Mouse (Mus musculus) frontal cortex, adult 2 months (tissue): Measurements from ENCODE around the gene Socs2. TPM values are rescaled to one million over a fixed set of nuclear protein-coding genes. Genes with fewer than 3 reads are reported as not detected.
"Not testable (repeated sequence)": the region's sequence is repeated elsewhere in the genome, so short reads cannot be mapped to it uniquely, and the experiment has no call there.

Source experiments
- DNase-seq, 2 experiments: peaks; one replicate each; pipeline ENCODE4 v3.0.0; 2022; ENCODE audit warnings: low spot score in 1 of 2; ENCODE audit errors: extremely low spot score in 1 of 2
- polyA plus RNA-seq: library from polyadenylated mRNA; depleted of rRNA; stranded (reverse); fragments of >200 nt; gene quantifications from 2 replicates; pipeline ENCODE4 v1.2.3, GENCODE M21; 2012

The Socs2 gene
- polyA plus RNA-seq, 1 experiment: 21.2 TPM

DNA sequence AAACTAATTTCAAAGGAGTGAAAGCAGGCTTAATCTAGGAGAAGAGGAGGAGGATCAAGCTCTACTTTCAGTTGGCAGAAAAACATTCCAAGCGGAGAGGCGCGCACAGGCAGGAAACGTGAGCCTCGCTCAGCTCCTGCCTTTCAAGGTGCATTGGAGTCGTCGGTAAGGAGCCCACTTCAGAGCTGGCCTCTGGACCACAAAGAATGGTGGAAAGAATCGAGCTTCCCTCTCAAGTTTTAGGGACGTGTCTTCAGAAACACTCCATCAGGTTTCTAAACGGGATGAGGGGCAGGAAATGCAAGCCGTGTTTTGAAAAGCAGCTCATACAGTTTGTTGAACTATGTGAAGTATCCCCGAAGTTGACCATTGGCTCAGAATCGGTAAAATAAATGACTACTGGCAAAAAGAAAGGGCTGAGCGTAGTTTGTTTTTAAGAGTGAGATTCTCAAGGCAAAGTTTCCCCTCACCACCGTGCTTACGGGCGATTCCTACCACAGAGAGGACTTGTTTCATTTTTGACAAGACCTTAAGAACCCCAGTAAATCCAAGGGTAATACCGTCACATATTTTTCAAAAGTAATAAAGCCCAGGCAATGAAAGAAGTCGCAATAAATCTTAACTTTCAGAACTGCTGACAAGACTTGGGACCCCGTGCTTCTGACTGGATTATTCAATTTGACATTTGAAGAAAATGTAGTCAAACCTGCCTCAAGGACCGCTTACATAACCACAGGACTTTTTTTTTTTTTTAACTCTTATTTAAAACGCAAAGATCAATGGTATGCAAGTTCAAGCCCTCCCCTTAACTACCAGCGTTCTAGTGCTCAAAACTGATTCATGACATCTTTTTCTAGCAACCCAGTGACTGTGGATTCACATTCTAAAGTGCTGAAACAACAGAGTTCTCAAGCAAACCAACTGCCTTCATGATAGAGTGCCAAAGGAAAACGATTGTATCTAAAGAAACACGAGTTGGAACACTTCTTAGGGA, 21.9 kb downstream of the Socs2 start:
- DNase-seq: no peak

DNA sequence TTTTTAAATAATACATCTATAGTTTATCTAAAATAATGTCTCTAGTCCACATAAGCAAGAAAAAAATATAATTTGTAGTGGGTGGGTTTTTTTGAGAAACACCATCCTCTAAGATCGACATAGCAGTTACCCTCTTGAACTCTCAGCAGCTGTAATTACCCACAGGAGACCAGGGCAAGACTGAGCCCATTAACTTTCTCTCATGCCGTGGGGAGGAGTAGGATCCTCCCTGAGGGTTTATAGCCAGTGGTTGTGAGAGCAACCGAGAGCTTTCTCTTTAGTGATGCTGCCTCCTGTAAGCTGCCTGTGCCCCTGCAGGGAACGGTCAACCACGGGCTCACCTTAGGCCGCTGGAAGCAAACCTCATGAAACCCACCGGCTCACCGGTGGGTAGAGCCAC, 24.9 kb downstream of the Socs2 start:
- no peak for DNase-seq

DNA sequence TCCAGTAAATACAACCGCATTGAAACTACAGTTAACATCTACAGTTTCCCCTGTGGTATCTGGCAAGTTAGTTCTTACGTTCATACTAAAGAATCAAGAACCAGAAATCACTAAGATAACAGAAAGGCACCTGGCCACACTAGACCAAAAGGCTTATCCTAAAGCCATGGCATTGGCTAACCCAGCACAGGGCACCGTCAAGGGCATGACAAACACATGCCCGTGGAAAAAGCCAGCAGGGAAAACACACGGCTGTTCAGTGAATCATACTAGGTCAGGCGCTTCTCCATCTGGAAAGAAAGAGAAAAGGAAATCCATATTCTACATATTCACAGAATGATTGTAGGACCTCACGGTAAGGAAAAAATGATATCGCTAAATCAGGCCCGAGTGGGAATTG, 26.1 kb downstream of the Socs2 start:
- DNase-seq: no peak

DNA sequence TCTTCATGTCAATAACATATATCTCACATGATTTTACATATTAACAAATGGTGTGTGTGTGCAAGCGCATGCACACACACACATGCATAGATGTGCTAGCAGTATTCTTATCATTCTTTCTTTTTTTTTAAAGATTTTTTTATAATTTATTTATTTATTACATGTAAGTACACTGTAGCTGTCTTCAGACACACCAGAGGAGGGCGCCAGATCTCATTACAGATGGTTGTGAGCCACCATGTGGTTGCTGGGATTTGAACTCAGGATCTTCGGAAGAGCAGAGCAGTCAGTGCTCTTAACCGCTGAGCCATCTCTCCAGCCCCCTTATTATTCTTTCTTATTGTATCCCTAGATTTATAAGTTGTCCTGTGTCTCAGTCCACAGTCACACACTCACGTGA, 27.2 kb downstream of the Socs2 start:
- not testable (repeated sequence) for DNase-seq

DNA sequence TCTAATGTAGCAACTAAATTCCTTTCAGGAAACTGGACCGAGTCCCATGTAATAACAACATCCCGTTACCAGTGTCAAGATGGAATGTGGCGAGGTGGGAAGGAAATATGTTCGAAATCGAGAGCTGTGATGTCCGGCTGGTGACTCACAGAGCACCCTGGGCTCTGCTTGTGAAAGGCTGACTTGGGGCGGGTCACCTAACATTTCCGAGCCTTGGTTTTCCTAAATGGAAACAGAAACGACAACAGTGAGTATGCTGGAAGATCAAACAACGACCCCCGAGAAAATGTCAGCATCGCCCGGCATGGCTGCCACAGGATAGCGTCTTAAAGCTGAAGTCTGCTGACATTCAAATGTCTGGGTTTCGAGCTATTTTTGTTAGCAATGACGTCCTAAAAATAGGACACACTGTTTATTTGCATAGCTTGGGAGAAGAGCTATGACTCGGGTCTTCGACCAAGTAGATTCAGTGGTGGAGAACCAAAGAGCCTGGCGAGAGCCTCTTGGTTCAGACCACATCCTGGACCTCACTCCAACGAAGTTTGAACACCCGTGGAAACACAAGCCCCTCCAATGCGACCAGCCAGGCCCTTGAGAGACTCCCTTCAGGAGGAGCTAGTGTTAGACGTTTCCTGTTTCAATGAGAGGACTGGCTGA, 28.0 kb downstream of the Socs2 start:
- DNase-seq: no peak

DNA sequence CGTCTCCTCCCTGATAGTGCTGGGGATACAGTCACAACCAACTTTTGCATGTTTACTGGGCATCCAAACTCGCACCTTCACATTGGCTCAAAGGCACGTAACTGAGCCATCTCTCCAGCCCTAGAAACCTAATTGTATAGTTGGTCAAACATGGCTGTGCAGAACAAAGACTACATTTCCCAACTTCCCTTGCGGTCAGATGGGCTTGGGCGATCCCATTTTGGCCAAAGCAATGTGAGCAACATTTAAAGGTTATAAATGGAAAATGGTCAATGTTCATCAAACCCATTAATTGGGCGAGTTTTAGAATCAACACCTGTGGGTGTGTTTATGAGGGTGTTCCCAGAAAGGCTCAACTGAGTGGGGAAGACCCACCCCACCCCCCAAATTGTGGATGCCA, 30.5 kb downstream of the Socs2 start:
- no peak for DNase-seq

DNA sequence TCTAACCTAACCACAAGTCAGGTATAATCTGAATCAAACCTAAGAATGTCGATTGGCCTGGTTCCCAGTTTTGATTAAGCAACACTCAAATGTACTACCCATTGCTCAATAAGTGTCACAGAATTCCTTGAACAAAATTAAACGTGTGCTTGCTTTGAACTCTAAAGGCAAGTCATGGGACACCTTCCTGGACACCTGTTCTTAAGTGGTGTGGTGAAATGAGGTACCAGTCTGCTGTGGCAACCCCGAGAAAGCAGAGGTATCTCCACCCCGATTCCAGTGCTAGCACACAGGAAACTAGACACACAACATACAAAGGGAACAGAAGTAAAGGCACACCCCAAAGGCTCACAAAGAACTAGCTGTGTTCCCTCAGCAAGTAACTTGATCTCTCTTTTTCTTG, 31.2 kb downstream of the Socs2 start:
- DNase-seq: no peak

DNA sequence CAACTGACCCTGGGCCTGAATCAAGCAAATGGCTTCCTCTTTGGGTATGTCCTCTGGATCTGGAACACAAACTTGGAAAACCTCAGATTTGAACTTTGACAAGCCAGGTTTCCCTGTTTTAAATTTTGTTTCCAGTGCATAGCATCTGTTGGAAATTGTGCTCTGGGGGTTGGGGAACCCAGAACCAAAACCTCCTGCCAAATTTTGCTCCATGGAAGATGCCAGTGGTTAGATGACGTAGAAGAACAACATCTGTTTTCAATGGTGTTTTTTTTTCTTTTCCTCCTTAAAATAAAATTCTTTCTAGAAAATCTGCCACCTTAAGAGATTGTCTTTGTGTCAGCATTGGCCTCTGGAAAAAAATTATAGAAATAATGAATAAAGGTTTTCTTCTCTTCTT, 31.9 kb downstream of the Socs2 start:
- DNase-seq: no peak

DNA sequence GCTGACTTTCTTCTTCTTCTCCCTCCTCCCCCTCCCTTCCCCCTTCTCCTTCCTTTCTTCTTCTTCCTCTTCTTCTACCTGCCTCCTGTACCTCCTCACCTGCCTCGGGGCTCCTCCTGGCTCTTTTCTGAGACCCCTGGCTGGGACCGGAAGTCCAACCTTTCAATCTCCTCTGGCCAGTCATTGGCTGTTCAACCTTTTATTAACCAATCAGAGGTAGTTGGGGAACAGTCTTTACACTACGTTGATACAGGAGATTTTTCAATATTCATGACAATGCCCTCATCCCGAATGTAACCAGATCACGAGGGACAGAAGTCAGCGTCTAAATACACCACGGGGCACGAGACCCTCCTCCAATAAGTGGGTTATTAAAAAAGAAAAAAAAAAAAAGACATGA, 32.5 kb downstream of the Socs2 start:
- no peak for DNase-seq

DNA sequence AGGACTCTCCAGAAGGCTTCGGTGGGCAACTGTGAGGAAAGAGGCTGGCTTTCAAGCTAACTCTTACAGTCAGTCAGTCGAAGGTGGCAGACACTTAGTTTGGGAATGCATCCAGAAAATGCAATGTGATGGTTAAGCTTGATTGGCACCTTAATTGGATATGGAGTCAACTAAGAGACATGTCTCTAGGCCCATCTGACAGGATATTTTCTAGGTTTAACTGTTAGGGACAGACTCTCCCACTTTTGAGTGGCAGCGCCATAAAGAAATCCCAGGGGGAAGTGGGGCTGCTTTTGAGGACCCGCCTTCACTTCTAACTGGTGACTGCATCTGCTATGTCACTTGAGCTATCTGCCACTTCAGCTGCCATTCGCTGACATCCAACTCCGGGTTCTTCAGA, 43.6 kb downstream of the Socs2 start:
- DNase-seq: no peak

DNA sequence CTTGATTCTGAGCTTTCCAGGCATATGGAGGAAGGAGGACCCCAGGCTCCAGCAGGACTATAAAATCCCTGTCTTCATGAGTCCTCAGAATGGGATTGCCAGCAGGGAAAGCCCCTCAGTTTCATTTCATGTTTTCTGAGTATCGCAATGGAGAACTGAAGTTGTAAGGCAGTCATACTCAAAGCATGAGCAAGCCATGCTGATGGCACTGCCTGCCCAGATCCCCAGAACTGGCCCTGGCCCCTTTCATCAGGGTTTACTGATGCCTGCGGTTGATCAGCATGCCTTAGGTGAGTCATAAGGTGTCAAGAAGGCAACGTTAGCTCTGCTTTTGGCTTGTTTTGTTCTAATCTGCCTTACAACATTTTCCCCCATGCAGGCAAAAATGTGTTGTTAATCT, 45.0 kb downstream of the Socs2 start:
- DNase-seq: no peak

DNA sequence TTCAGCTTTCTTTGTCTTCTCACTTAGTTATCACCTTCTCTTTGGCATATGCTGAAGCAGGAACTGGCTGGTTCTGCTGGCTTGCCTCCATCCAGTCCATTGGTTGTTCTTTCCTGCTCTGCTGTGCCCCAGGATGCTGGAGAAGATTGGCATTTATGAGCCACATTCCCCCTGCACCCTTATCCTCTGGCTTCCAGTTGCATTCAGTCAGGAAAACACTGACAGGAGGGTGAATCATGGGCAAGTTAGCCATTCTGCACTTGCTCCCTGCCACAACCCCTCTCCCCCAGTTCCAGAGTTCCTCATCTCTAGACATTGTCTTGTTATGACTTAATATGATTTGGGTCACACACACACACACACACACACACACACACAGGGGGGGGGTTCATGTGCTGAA, 47.8 kb downstream of the Socs2 start:
- no peak for DNase-seq

DNA sequence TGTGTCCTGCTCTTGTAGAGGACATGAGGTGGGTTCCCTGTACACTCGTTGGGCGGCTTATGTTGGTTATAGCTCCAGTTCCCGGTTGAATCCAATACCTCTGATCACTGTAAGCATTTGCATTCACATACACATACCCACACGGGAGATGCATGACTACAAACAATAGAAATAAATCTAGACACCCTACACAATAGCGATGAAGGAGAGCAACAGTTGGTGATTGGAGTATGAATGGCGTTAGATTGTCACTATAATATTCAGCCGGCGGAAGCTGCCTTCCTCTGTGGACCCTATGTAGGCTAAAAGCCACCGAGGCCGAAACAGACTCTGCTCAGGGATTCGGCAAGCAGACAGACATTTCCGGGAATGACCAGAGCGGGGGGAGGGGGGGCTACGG, 48.8 kb downstream of the Socs2 start:
- DNase-seq: no peak

DNA sequence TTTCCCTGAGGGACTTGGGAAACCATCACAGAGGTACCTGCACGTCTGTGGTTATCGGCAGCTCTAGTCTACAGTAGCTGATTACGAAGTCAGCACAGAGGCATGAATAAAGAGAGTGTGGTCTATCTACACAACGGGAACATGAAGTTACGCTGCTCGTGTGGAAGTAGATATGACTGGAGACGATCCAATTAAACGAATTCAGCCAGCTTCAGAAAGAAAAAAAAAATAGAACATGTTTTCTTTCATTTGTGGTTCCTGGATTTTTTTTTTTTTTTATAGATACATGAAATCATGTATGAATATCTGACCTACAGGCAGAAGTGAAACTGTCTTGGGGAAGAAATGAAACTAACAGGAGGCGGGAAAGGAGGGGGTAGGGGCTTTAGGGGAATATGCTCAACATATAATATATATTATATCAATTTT, 49.3 kb downstream of the Socs2 start:
- DNase-seq: no peak

DNA sequence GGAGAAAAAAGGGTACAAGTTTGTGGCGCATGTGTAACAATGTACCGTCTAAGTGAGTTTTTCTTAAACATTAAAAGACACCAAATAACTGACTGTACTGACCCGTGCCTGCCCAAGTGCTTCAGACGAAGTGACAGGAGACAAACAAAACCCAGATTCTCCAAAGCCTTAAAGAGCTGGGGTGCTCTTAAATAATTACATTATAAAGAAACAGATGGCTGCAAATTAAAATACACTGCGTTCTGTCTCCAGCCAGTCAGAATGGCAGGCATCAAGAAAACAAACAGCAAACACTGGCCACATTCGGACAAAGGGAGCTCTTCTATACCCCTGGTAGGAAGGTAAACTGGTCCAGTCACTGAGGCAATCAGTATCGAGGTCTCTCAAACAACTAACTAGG, 49.7 kb downstream of the Socs2 start:
- DNase-seq: no peak

DNA sequence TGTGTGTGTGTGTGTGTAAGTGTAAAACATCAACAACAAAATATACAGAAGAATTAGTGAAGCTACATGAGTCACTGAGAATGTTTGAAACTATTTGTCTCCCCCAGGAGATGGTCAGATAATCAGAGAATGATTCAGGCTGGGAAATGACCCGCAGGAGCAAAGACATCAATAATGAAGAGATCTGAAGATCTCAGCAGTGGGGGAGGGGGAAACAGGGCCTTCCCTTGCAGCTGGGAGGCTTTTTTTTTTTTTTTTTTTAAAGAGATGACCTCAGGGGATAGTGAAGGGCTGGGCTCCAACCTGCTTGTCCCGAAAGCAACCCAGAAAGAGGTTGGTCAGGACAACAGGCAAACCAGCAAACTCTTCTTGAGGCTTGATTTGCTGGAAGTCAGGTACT, 54.7 kb downstream of the Socs2 start:
- DNase-seq: no peak

DNA sequence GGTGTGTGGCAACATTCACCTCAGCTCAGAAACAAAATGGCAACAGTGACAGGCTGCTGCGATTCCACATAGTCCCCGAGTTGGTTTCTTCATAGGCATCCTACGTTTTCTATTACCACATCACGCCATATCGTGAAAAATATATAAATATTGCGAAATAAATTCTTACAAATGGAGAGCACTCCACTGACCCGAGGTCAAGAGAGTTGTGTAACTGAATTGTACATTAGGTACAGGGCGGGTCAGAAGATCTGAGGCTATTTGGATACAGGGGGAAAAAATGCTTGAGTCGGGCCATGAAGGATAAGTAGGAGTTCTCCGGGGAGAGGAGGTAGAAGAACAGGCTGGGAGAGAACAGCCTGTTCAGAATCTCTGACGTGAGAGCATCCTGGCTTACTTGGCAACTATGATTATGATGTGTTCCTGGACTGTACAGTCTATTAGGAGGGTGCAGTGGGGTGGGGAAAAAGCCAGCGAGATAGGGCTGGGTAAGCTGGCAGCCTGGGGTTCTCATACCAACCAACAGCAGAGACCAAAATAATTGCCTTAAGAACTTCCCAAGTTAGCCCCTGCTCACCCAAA, 55.6 kb downstream of the Socs2 start:
- no peak for DNase-seq

DNA sequence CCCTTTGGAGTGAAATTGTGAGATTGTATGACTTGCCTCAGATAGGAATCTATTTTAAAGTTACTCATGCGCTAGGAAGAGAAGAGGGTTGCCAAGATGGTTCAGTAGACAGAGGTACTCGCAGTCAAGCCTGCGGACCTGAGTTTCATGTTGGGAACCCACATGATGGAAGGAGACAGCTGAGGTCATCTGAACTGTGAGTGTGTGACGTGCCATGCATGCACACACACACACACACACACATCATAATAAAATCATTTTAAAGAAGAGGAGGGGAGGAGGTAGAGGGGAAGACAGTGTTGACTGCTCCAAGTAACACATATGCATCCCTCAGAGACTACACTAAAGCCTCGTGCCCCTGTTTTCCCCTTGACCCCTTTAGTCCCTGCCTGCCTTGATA, 56.9 kb downstream of the Socs2 start:
- DNase-seq: no peak

DNA sequence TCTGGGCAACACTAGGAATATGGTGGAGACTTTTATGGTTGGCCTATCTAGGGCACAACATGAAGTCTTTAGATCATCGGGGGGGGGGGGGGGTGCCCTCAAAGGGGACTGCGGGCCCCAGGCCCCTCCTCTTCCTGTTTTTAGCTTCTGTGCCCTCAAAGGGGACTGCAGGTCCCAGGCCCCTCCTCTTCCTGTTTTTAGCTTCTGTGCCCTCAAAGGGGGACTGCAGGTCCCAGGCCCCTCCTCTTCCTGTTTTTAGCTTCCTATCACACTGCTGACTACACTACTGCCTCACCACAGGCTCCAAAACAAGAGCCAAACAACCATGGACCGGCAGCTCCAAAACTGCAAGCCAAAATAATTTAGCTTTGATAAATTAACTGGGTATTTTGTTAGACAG, 59.3 kb downstream of the Socs2 start:
- no peak for DNase-seq

DNA sequence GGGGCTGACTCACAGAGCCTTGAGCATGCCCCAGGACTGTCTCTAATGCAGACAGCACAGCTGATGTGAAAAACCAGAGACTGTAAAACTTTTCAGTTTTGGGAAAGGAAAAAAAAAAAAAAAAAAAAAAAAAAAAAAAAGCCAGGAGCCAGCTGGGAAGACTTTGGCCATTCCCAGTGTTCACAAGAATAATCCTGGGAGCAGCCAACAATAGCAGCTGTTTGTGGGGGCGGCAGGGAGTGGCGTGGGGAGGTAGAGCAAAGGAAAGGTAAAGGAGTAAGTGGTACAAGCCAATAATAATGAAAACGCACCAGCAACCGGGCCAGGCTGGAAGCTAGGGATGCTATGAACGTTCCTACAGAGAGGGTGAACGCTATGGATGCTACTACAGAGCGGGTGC, 60.3 kb downstream of the Socs2 start:
- no peak for DNase-seq

DNA sequence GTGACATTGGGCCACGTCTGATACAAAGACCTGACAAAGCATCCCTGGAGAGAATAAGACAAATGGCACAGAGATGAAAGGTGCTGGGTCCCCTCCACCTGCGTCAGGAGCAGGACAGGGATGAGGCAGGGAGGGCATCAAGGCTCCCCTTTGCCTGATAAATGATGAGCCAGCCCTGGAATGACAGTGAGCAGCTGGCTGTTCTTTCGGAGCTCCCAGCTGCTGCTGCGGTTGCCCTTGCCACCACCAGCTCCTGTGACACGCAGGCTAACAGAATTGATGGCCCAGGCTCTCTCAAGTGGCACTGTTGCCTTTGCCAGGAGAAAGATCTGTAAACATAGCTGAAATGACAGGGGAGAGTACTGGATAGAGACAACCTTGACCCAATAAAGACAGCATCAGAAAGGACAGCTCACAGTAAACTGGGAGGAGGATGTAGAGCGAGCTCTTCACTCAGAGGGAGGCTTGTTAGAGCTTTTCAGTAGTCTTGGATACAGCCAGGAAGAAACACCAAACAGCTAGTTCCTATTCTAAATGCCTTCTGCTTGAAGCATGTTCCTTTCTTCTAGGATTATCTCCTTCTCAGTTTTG, 61.2 kb downstream of the Socs2 start:
- DNase-seq: no peak
